Mouse (Mus musculus) testis, adult 2 months (tissue): ENCODE data around the gene Rad51b. TPM values are rescaled to one million over a fixed set of nuclear protein-coding genes. Genes with fewer than 3 reads are reported as not detected.

Experiments used
- H3K27ac ChIP-seq: fragments of 200-500 bp; 2 replicates; pipeline ENCODE4 v1.5.1; 2012; ENCODE audit warnings: low read depth, low read length; ENCODE audit not compliant: control insufficient read depth, insufficient read depth
- H3K27me3 ChIP-seq: fragments of 200-500 bp; 2 replicates; pipeline ENCODE4 v1.6.1; 2012; ENCODE audit warnings: mild to moderate bottlenecking, low read length, moderate library complexity; ENCODE audit not compliant: control insufficient read depth, insufficient read depth
- H3K36me3 ChIP-seq: fragments of 200-500 bp; 2 replicates; pipeline ENCODE4 v1.6.1; 2012; ENCODE audit warnings: mild to moderate bottlenecking, low read length; ENCODE audit not compliant: control insufficient read depth, insufficient read depth
- H3K4me1 ChIP-seq: fragments of 200-500 bp; 2 replicates; pipeline ENCODE4 v1.6.1; 2012; ENCODE audit warnings: low read length; ENCODE audit not compliant: control insufficient read depth, insufficient read depth
- H3K4me3 ChIP-seq: fragments of 200-500 bp; 2 replicates; pipeline ENCODE4 v1.5.1; 2012; ENCODE audit warnings: low read depth, mild to moderate bottlenecking, low read length, moderate library complexity, mixed read lengths; ENCODE audit not compliant: control insufficient read depth
- CTCF ChIP-seq: fragments of 200-500 bp; IDR thresholded peaks from 2 replicates; pipeline ENCODE4 v1.5.1; 2012; ENCODE audit warnings: low read depth, mild to moderate bottlenecking, inconsistent platforms, low read length, moderate library complexity; ENCODE audit not compliant: control insufficient read depth, insufficient read depth, insufficient replicate concordance
- POLR2A ChIP-seq: fragments of 200-500 bp; IDR thresholded peaks from 2 replicates; pipeline ENCODE4 v1.6.1; 2012; ENCODE audit warnings: low read depth, mild to moderate bottlenecking, inconsistent platforms, low read length, moderate library complexity; ENCODE audit not compliant: control insufficient read depth
- polyA plus RNA-seq: library from polyadenylated mRNA; depleted of rRNA; stranded (reverse); fragments of >200 nt; gene quantifications from 2 replicates; pipeline ENCODE4 v1.2.3, GENCODE M21; 2012

The Rad51b gene
- polyA plus RNA-seq, 1 experiment = 2.7 TPM

DNA sequence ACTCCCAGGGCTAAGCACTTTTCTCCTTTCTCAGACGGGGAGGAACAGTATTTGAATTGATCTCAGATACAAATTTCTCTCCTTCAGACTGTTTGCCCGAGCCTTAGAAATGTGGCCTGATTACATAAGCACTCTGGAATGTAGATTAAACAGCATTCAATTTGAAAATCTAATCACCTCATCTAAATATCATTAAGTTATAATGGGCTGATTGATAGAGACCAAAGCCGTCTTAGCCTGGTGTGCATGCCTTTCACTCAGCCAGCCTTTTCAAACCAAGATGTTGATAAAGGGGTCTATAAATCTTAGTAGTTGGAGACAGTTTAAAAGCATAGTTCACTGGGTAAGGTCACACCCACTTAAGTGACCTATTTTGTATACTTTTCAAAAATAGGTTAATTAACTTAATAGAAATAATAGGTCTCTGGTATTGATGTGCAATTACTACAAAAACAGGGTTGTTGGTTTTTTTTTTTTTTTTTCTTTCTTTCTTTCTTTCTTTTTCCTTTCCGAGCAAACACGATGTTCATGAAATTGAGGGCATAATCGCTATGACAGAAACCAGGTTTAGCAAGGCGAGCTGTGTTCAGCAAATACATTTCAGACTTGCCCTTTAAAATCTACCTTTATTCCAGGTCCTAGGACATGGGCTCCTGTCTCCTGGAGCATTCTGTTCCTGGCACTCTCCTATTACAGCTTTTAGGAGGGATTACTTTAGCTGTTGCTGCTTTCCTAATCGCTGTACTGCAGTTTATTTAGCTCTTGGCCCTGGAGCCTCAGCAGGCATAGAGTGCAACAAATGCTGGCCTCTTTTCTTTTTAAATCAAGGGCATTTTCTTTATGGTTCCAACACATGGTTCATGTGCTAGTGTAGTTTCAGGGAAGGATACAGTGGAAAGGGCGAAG is 238.7 kb downstream of the Rad51b start:
- H3K36me3 ChIP-seq = no peaks in the 10 kb centered on the region
- no peak overlapping the region for H3K27ac ChIP-seq
- no peak for TF ChIP-seq CTCF
- no peak for TF ChIP-seq POLR2A
- H3K4me3 ChIP-seq = no peak overlapping the region
- H3K27me3 ChIP-seq = no peaks in the 10 kb centered on the region
- no peaks in the 10 kb centered on the region for H3K4me1 ChIP-seq

DNA sequence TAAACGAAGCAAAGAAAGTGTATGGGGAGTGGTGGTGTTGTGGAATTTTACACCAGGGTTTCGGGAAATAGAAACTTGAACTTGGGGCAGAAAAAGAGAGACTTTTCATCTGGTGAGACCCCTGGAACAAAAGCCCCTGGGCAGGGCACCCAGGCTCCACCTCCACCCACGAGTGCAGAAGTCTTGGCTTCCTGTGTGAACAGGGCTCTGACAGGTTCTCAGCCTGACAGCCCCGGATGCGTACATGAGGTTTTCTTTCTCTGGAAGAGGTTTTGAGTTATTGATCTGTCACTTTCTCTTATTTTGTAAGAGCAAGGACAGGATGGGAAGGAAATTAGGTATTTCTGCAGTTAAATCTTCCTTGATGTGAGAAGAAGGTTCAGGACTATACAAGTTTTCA is 243.1 kb downstream of the Rad51b start:
- Histone ChIP-seq H3K36me3 (no peaks in the 10 kb centered on the region), H3K27me3 (no peaks in the 10 kb centered on the region), H3K27ac (no peak overlapping the region), H3K4me1 (no peaks in the 10 kb centered on the region), H3K4me3 (no peak overlapping the region)
- no peak for TF ChIP-seq POLR2A
- no peak for TF ChIP-seq CTCF

DNA sequence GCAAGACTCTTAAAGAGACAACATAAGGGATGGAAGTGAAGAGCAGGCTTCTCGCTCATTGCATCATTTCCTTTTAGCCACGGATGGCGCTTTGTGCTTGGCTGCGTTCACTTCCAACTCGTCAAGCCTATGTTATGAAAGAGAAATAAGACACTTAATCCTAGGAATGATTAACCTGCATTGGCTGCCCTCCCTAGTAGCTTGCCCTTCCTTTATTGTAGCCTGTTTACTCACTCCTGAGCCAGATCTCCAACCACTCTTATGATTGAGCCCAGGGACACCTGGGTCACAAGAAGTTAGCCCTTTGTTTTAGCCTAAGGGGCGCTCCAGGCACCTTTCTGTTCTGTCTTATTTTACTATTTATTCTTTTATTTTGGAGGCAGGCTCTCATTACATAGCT is 244.5 kb downstream of the Rad51b start:
- H3K36me3 ChIP-seq = no peaks in the 10 kb centered on the region
- TF ChIP-seq POLR2A (no peak), CTCF (no peak)
- H3K4me3 ChIP-seq = no peak overlapping the region
- H3K27ac ChIP-seq = no peak overlapping the region
- H3K4me1 ChIP-seq = no peaks in the 10 kb centered on the region
- H3K27me3 ChIP-seq = no peaks in the 10 kb centered on the region

DNA sequence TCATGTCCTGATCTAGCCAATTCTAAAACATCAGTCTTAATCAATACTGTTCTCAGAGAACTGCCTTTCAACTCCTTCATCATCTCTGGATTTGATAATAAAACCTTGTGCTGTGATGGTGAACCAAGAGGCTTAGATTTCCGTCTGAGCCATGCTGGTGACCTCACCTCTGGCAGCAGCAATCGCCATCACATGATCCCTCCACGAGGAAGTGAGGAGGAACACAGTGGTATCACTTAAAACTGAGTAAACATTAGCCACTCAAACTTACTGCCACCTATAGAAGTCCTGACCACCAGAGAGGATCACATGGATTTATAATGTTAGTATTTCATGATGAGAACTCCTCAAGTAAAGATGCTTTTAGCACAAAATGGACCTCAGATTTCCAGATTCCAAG is 248.0 kb downstream of the Rad51b start:
- no peak overlapping the region for H3K4me3 ChIP-seq
- TF ChIP-seq POLR2A (no peak), CTCF (no peak)

DNA sequence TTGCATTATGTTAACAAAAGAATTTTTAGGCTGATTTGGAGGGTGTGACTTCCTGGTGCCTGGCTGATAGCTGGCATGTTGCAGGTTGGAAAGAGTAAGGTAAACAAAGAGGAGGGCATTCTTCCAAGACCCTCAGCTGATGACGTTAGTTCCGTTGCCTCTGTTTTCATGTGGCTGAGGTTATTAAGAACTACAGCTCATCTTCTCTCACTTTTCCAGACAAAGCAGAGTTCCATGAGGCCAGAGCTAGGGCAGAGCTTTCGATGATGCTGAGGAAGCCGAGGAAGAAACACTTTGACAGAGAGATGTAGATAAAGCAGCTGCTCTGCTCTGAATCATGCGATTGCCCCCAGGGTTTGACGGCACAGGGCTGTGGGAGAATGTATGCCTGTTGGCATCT is 250.5 kb downstream of the Rad51b start:
- no peak for TF ChIP-seq CTCF
- no peak for TF ChIP-seq POLR2A
- Histone ChIP-seq H3K4me3 (no peak overlapping the region), H3K36me3 (no peaks in the 10 kb centered on the region), H3K4me1 (no peaks in the 10 kb centered on the region), H3K27ac (no peak overlapping the region), H3K27me3 (no peaks in the 10 kb centered on the region)

More for the DNA sequence above, 248.0 kb downstream of the Rad51b start:
- H3K27ac ChIP-seq = no peak overlapping the region
- no peaks in the 10 kb centered on the region for H3K27me3 ChIP-seq
- no peaks in the 10 kb centered on the region for H3K4me1 ChIP-seq
- no peaks in the 10 kb centered on the region for H3K36me3 ChIP-seq

DNA sequence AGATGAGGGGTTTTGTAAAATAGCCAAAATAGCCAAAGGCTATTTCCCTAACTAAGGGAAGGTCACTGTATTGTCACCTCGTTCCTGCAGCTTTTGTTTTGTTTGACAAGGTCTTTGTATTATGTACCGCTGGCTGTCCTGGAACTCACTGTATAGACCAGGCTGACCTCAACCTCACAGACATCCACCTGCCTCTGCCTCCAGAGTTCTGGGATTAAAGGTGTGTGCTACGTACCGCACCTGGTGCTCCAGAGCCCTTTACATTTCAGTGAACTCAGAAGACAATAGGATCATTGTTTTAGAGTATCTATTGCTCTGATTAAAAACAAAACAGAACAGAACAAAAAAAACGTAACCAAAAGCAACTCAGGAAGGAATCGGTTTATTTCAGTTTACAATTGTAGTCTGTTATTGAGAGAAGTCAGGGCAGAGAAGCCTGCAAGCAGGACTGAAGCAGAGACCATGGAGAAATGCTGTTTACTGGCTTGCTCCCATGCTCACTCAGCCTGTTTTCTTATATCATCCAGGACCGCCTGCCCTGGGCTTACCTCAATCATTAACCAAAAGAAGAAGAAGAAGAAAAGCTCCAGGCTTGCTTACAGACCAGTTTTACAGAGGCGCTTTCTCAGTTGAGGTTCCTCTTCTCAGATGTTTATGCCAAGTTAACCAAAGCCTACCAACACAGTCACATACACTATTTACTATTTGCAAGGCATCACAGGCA is 251.7 kb downstream of the Rad51b start:
- no peak for TF ChIP-seq POLR2A
- TF ChIP-seq CTCF = no peak
- Histone ChIP-seq H3K4me1 (no peaks in the 10 kb centered on the region), H3K27ac (no peak overlapping the region), H3K4me3 (no peak overlapping the region), H3K27me3 (no peaks in the 10 kb centered on the region), H3K36me3 (no peaks in the 10 kb centered on the region)

DNA sequence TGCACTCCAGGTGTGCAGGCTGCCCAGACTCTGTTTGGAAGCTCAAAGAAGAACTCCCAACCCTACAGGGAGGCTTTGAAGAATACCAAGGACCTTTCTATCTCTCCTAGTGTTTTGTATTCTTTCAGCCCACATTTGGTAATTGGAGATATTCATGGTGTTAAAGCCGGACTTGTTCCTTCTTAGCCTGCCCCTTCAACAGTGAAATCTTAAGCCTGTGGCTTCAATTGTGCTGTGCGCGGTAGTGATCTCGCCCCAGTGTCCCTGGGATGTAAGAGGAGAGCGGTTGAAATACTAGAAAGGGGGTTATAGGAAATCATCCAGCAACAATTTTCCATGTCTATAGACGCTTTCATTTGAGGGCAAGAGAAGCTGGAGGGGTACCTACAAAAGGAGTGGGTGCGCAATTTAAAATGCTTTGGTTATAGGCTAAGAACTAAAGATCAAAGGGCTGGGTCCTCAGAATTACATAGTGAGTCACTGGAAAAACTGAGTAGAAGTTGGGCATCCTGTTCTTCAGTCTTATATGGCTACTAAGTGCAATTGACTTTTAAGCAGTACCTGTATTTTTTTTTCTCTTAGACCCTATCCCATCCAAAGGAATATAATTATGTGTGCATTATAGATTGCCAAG is 253.1 kb downstream of the Rad51b start:
- no peak for TF ChIP-seq CTCF
- no peak for TF ChIP-seq POLR2A

More for the DNA sequence above, 253.1 kb downstream of the Rad51b start:
- H3K27ac ChIP-seq = no peak overlapping the region
- no peaks in the 10 kb centered on the region for H3K36me3 ChIP-seq
- no peaks in the 10 kb centered on the region for H3K4me1 ChIP-seq
- H3K27me3 ChIP-seq = no peaks in the 10 kb centered on the region
- H3K4me3 ChIP-seq = no peak overlapping the region
